Mouse (Mus musculus) lung, adult 2 months (tissue): ENCODE measurements around the gene Dhdds. TPM values are rescaled to one million over a fixed set of nuclear protein-coding genes. Genes with fewer than 3 reads are reported as not detected.

Source experiments
- DNase-seq: peaks from one replicate; pipeline ENCODE4 v3.0.0; 2022
- H3K4me1 ChIP-seq: fragments of 200-500 bp; 2 replicates; pipeline ENCODE4 v1.6.1; 2011; ENCODE audit warnings: low read length; ENCODE audit not compliant: control insufficient read depth, insufficient read depth
- H3K4me3 ChIP-seq: fragments of 200-500 bp; replicated peaks from 2 replicates; pipeline ENCODE3; 2011; ENCODE audit warnings: low read depth, mild to moderate bottlenecking, control low read depth, low read length; ENCODE audit errors: extremely low read depth
- CTCF ChIP-seq: fragments of 200-500 bp; IDR thresholded peaks from 2 replicates; pipeline ENCODE4 v1.5.1; 2011; ENCODE audit warnings: mild to moderate bottlenecking, low read length, control low read depth; ENCODE audit not compliant: insufficient read depth
- POLR2A ChIP-seq: fragments of 200-500 bp; IDR thresholded peaks from 2 replicates; pipeline ENCODE4 v1.6.1; 2011; ENCODE audit warnings: low read depth, mild to moderate bottlenecking, control low read depth, low read length, borderline replicate concordance; ENCODE audit errors: extremely low read depth
- WGBS: fragments of 180-500 bp; shearing (Covaris S2); methylation state at CpG from one replicate; pipeline ENCODE4 v1.1.7; 2018; 5-methylcytosine and 5-hydroxymethylcytosine counted together
- polyA plus RNA-seq: library from polyadenylated mRNA; depleted of rRNA; stranded (reverse); fragments of >200 nt; gene quantifications from 2 replicates; pipeline ENCODE4 v1.2.3, GENCODE M21; 2012

Gene Dhdds
- polyA plus RNA-seq, 1 experiment = 28.4 TPM

- no peak overlapping the region for H3K4me3 ChIP-seq
- TF ChIP-seq POLR2A (no peak), CTCF (no peak)
Measured at GRCm38 (mm10) chr4:134018038-134018778, 17.5 kb upstream of the Dhdds start.

GRCm38 (mm10) chr4:134017201-134017865, 16.6 kb upstream of the Dhdds start:
- no peak for DNase-seq
- Histone ChIP-seq H3K4me1 (no peaks in the 10 kb centered on the region), H3K4me3 (no peak overlapping the region)
- 5% methylated on average over 21 of the region's 21 CpGs for WGBS
- no peak for TF ChIP-seq POLR2A
- no peak for TF ChIP-seq CTCF

More at GRCm38 (mm10) chr4:134018038-134018778, 17.5 kb upstream of the Dhdds start:
- no peak for DNase-seq
- H3K4me1 ChIP-seq = no peaks in the 10 kb centered on the region
- WGBS = 1% methylated on average over 46 of the region's 46 CpGs

GRCm38 (mm10) chr4:134016767-134017166, 16.0 kb upstream of the Dhdds start:
- WGBS = 10% methylated on average over 8 of the region's 8 CpGs
- Histone ChIP-seq H3K4me1 (no peaks in the 10 kb centered on the region), H3K4me3 (no peak overlapping the region)
- DNase-seq = no peak
- TF ChIP-seq POLR2A = no peak
- no peak for TF ChIP-seq CTCF

GRCm38 (mm10) chr4:134016208-134016607, 15.5 kb upstream of the Dhdds start:
- TF ChIP-seq POLR2A = no peak
- TF ChIP-seq CTCF = no peak
- no peak for DNase-seq
- WGBS = 17% methylated on average over 7 of the region's 7 CpGs
- H3K4me1 ChIP-seq = no peaks in the 10 kb centered on the region
- H3K4me3 ChIP-seq = no peak overlapping the region

GRCm38 (mm10) chr4:134012858-134013528, 12.3 kb upstream of the Dhdds start:
- TF ChIP-seq POLR2A = no peak
- TF ChIP-seq CTCF = no peak
- WGBS = 50% methylated on average over 12 of the region's 12 CpGs
- no peak for DNase-seq
- Histone ChIP-seq H3K4me3 (no peak overlapping the region), H3K4me1 (no peaks in the 10 kb centered on the region)

GRCm38 (mm10) chr4:134011450-134012414, 11.0 kb upstream of the Dhdds start:
- DNase-seq = no peak
- 7% methylated on average over 16 of the region's 16 CpGs for WGBS
- Histone ChIP-seq H3K4me3 (no peak overlapping the region), H3K4me1 (no peaks in the 10 kb centered on the region)
- no peak for TF ChIP-seq CTCF
- TF ChIP-seq POLR2A = no peak

- TF ChIP-seq POLR2A (no peak), CTCF (no peak)
- Histone ChIP-seq H3K4me1 (peaks cover 1% of the 10 kb centered on the region; the same call in 1 of the 2 replicates), H3K4me3 (no peak overlapping the region)
- no peak for DNase-seq
- WGBS = 53% methylated on average over 6 of the region's 6 CpGs
Measured at GRCm38 (mm10) chr4:134009709-134010108, 9.0 kb upstream of the Dhdds start.

- TF ChIP-seq POLR2A (no peak), CTCF (no peak)
- no peak overlapping the region for H3K4me3 ChIP-seq
- WGBS = 83% methylated on average over 3 of the region's 3 CpGs
- no peak for DNase-seq
- H3K4me1 ChIP-seq = peaks cover 4% of the 10 kb centered on the region; the same call in 1 of the 2 replicates
Measured at GRCm38 (mm10) chr4:134006845-134007244, 6.1 kb upstream of the Dhdds start.

- H3K4me1 ChIP-seq = peaks cover 4% of the 10 kb centered on the region; the same call in 1 of the 2 replicates
- H3K4me3 ChIP-seq = no peak overlapping the region
- TF ChIP-seq CTCF (no peak), POLR2A (no peak)
- 63% methylated on average over 12 of the region's 12 CpGs for WGBS
- no peak for DNase-seq
Measured at GRCm38 (mm10) chr4:134005581-134006358, 5.1 kb upstream of the Dhdds start.
